Mouse (Mus musculus) embryonic facial prominence, embryonic 11.5 days (tissue): ENCODE measurements around the gene Gm21725. TPM values are rescaled to one million over a fixed set of nuclear protein-coding genes. Genes with fewer than 3 reads are reported as not detected.
"Not testable (repeated sequence)": the region's sequence is repeated elsewhere in the genome, so short reads cannot be mapped to it uniquely, and the experiment has no call there.

Source experiments
- ATAC-seq: fragments of 200-750 bp; cut with Nextera tagmentation; replicated peaks from 2 replicates; pipeline ENCODE4 v1.8.0; 2017; ENCODE audit warnings: low read depth; ENCODE audit not compliant: insufficient number of reproducible peaks, low FRiP score, low TSS enrichment
- DNase-seq: peaks from one replicate; pipeline ENCODE4 v3.0.0-alpha.2; 2015; ENCODE audit warnings: low spot score
- H3K27ac ChIP-seq: fragments of 300-500 bp; sonication (generic); replicated peaks from 2 replicates; pipeline ENCODE4 v1.5.1; 2014; ENCODE audit warnings: mild to moderate bottlenecking, low read depth, low read length, control low read depth
- H3K27me3 ChIP-seq: fragments of 300-500 bp; sonication (generic); 2 replicates; pipeline ENCODE4 v1.6.1; 2014; ENCODE audit warnings: mild to moderate bottlenecking, low read length, moderate library complexity, mixed read lengths; ENCODE audit not compliant: control insufficient read depth, insufficient read depth
- H3K36me3 ChIP-seq: fragments of 300-500 bp; sonication (generic); replicated peaks from 2 replicates; pipeline ENCODE4 v1.6.1; 2014; ENCODE audit warnings: low read depth, mild to moderate bottlenecking, low read length, moderate library complexity, mixed read lengths; ENCODE audit not compliant: control insufficient read depth, insufficient read depth
- H3K4me1 ChIP-seq: fragments of 300-500 bp; sonication (generic); 2 replicates; pipeline ENCODE4 v1.6.1; 2014; ENCODE audit warnings: low read length, mixed read lengths; ENCODE audit not compliant: control insufficient read depth, insufficient read depth
- H3K4me2 ChIP-seq: fragments of 300-500 bp; sonication (generic); 2 replicates; pipeline ENCODE4 v1.6.1; 2014; ENCODE audit warnings: low read depth, mild to moderate bottlenecking, control low read depth, low read length, moderate library complexity
- H3K4me3 ChIP-seq: fragments of 300-500 bp; sonication (generic); 2 replicates; pipeline ENCODE4 v1.5.1; 2014; ENCODE audit warnings: low read depth, low read length, control low read depth
- H3K9ac ChIP-seq: fragments of 300-500 bp; sonication (generic); replicated peaks from 2 replicates; pipeline ENCODE4 v1.6.1; 2014; ENCODE audit warnings: mild to moderate bottlenecking, control low read depth, low read length
- H3K9me3 ChIP-seq: fragments of 300-500 bp; sonication (generic); replicated peaks from 2 replicates; pipeline ENCODE4 v1.6.1; 2016; ENCODE audit warnings: mild to moderate bottlenecking, low read length, inconsistent platforms, mixed read lengths; ENCODE audit not compliant: control insufficient read depth
- WGBS: fragments of 180-500 bp; shearing (Covaris S2); extraction: QIAGEN DNeasy Blood & Tissue Kit; methylation state at CpG from one replicate; pipeline ENCODE4 v1.1.7; 2014; 5-methylcytosine and 5-hydroxymethylcytosine counted together
- polyA plus RNA-seq: library from polyadenylated mRNA; unstranded; fragments of >200 nt; fragmentation: Nextera tagmentation; extraction: Ambion mirVana; gene quantifications from 2 replicates; pipeline ENCODE4 v1.2.1, GENCODE M21; 2014

Gm21725 gene
- polyA plus RNA-seq = not detected in 2 replicates

DNA sequence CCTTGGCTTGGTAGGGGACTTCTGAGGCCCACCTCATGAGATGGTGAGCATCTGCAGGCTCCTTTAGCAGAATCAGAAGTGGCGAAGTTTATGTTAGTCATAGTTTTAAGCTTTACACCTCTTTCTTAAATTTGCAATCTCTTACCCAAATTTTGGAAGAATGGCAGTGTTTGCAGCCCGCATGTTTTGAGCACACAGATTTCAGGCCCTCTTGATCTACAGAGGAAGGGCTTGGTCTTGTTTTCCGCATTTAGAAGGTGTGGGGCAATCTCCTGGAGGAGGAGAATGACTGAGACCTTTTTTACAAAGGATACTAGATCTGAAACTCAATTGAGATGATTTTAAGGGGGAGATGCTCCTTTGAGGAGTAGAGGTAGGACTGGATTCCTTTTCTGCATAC lies at the start of gene Gm21725:
Gene Gm21725, minus strand, starts transcription at position 101 of the 400 bp plus-strand sequence.
- H3K4me3 ChIP-seq, H3K36me3 ChIP-seq, ATAC-seq, H3K27ac ChIP-seq, H3K4me2 ChIP-seq, H3K27me3 ChIP-seq, H3K9ac ChIP-seq, DNase-seq, H3K4me1 ChIP-seq, H3K9me3 ChIP-seq: not testable (repeated sequence)
- WGBS = no CpG with 5 or more reads among the region's 3 CpGs

Other genes with a start within 250 kb of the Gm21725 start
- gene Gm21891, start 215.6 kb downstream of the Gm21725 start, polyA plus RNA-seq = not detected in 2 replicates
- not detected in 2 replicates for gene Gm21425, start 187.1 kb downstream of the Gm21725 start, polyA plus RNA-seq
- gene Gm21828, start 125.1 kb downstream of the Gm21725 start, polyA plus RNA-seq = not detected in 2 replicates
- not detected in 2 replicates for gene Gm21440, start 96.7 kb downstream of the Gm21725 start, polyA plus RNA-seq
- gene Gm21454, start 96.6 kb downstream of the Gm21725 start, polyA plus RNA-seq = not detected in 2 replicates
- gene Gm21866, start 116.5 kb upstream of the Gm21725 start, polyA plus RNA-seq = not detected in 2 replicates
- not detected in 2 replicates for gene Gm20773, start 145.0 kb upstream of the Gm21725 start, polyA plus RNA-seq